Mouse (Mus musculus): ENCODE data around the gene Yod1. TPM values are rescaled to one million over a fixed set of nuclear protein-coding genes. Genes with fewer than 3 reads are reported as not detected.

Yod1 gene
- polyA plus RNA-seq (2014; fragmentation: Nextera tagmentation; extraction: Ambion mirVana): 13.5 and 17.1 TPM in 2 replicates

DNA sequence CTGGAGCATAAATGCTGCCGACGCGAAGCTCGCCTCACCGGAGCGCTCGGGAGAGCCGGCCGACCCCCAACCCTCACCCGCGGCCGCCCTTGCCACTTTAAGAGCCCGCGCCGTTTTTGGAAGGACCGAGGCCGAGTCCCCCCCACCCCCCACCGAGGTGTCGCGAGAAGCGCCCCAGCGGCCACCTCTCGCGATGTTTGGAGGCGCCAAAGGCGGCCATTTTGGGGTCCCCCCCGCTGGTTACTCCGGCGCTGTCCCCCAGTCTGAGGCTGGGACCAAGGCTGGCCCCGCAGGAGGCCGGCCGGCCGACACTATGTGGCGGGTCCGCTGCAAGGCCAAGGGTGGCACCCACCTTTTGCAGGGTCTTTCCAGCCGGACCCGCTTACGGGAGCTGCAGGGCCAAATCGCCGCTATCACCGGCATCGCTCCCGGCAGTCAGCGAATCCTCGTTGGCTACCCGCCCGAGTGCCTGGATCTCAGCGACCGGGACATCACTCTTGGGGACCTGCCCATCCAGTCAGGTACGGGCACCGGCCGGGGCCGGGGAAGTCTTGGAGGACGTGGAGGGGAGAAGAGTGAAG is at the start of gene Yod1:
Gene Yod1, plus strand, starts transcription at position 37 of the 581 bp plus-strand sequence.
- Histone ChIP-seq H3K36me3 (ENCODE audit: control insufficient read depth, insufficient read depth, low read length) (no peaks in the 10 kb centered on the region), H3K4me2 (ENCODE audit: low read depth, low read length, severe bottlenecking) (peak within 1 kb of the TSS; percentile 92), H3K27ac (ENCODE audit: low read depth, low read length) (peak within 1 kb of the TSS; percentile 58), H3K4me3 (ENCODE audit: low read depth, low read length) (peak within 1 kb of the TSS; percentile 83), H3K9me3 (ENCODE audit: control insufficient read depth, low read length) (no peaks in the 10 kb centered on the region), H3K27me3 (ENCODE audit: control insufficient read depth, insufficient read depth, low read length) (no peaks in the 10 kb centered on the region), H3K9ac (ENCODE audit: low read length) (peak within 1 kb of the TSS; percentile 96), H3K4me1 (replicated peaks; ENCODE audit: control insufficient read depth, insufficient read depth, low read length) (peaks cover 3% of the 10 kb centered on the region; the same call in 1 of the 2 replicates)
- under 1% methylated on average over 54 of the region's 54 CpGs for WGBS
- peak; percentile 96 for DNase-seq (ENCODE audit: low spot score)
- peak; percentile 84 for ATAC-seq (replicated peaks; ENCODE audit: low FRiP score)

DNA sequence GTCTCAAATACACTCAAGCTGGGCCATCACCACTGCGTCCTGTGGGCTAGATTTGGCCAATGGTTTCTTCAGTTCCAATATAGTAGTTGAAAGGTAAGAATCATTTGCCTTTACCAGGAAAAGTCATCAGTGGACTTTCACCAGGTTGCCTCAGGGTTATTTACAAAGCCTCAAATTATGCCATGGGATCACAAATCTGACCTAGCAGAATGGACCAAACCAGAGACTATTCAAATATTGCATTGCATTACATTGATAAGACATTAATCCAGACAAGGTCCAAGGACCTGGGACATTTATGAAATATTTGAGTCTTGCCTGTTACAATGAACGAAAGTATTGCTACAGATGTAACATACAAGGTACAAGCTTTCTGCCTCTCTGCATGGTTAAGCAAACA is 38.6 kb upstream of the Yod1 start:
- Histone ChIP-seq H3K27me3 (ENCODE audit: control insufficient read depth, insufficient read depth, low read length) (no peaks in the 10 kb centered on the region), H3K4me1 (replicated peaks; ENCODE audit: control insufficient read depth, insufficient read depth, low read length) (no peaks in the 10 kb centered on the region), H3K36me3 (ENCODE audit: control insufficient read depth, insufficient read depth, low read length) (no peaks in the 10 kb centered on the region), H3K9ac (ENCODE audit: low read length) (no peak overlapping the region), H3K4me3 (ENCODE audit: low read depth, low read length) (no peak overlapping the region), H3K4me2 (ENCODE audit: low read depth, low read length, severe bottlenecking) (no peak overlapping the region), H3K9me3 (ENCODE audit: control insufficient read depth, low read length) (no peaks in the 10 kb centered on the region), H3K27ac (ENCODE audit: low read depth, low read length) (no peak overlapping the region)
- DNase-seq (ENCODE audit: low spot score): no peak
- ATAC-seq (replicated peaks; ENCODE audit: low FRiP score): no peak
- WGBS: 84% methylated on average over 2 of the region's 2 CpGs

DNA sequence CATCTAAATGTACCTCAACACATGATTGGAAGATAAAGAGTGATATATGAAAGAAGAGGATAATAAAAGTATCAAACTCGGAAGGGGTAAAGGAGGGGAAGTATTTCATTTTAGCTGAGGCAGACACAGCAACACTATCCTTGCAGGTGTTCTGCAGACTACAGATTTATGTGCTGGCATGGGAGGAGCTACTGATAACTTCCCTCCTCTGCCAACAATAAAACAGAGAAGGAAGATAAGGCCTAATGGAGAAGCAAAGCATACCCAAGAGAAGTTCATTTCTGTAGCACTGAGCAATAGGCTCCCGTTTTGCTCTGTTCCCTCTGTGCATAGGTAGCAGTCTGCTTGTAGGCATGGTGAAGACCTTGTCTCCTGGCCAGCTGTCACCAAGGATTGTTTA is 36.1 kb upstream of the Yod1 start:
- Histone ChIP-seq H3K9ac (ENCODE audit: low read length) (no peak overlapping the region), H3K4me1 (replicated peaks; ENCODE audit: control insufficient read depth, insufficient read depth, low read length) (no peaks in the 10 kb centered on the region), H3K4me3 (ENCODE audit: low read depth, low read length) (no peak overlapping the region), H3K27me3 (ENCODE audit: control insufficient read depth, insufficient read depth, low read length) (no peaks in the 10 kb centered on the region), H3K36me3 (ENCODE audit: control insufficient read depth, insufficient read depth, low read length) (no peaks in the 10 kb centered on the region), H3K9me3 (ENCODE audit: control insufficient read depth, low read length) (no peaks in the 10 kb centered on the region), H3K4me2 (ENCODE audit: low read depth, low read length, severe bottlenecking) (no peak overlapping the region), H3K27ac (ENCODE audit: low read depth, low read length) (no peak overlapping the region)
- 91% methylated on average over 2 of the region's 2 CpGs for WGBS
- no peak for ATAC-seq (replicated peaks; ENCODE audit: low FRiP score)
- DNase-seq (ENCODE audit: low spot score): no peak

DNA sequence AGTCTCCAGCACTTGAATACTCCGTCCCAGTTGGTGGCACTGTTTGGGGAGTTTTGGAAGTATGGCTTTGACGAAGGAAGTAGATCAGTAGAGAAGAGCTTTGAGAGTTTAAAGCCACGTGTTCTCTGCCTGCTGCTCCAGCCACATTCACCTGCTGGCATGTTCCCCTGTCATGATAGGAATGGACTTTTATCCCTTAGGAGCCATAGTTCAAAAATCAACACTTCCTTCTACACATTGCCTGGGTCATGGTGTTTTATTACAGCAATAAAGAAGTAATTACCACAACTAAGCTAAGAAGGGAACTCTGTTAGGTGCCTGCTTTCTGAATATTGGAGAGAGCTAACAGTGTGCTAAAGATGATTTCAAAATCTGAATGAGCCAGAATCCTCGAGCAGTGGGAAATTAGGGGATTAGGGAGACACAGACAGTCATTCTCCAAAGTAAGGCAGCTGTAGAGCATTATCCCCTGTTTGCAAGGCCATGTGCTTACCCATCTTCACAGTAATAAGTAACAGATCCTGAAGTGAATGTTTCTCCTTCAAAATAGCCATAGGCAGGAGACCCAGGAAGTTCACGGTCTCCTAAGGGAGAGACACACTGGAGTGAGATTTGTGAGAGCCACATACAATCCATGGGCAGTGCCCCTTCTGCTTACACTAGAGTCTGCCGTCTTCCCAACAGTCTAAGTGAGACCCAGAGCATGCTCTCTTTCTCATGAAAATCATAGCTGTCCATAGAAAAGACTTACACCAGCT is 35.3 kb upstream of the Yod1 start:
- Histone ChIP-seq H3K27ac (ENCODE audit: low read depth, low read length) (no peak overlapping the region), H3K4me3 (ENCODE audit: low read depth, low read length) (no peak overlapping the region), H3K9me3 (ENCODE audit: control insufficient read depth, low read length) (no peaks in the 10 kb centered on the region), H3K27me3 (ENCODE audit: control insufficient read depth, insufficient read depth, low read length) (no peaks in the 10 kb centered on the region), H3K4me2 (ENCODE audit: low read depth, low read length, severe bottlenecking) (no peak overlapping the region), H3K4me1 (replicated peaks; ENCODE audit: control insufficient read depth, insufficient read depth, low read length) (no peaks in the 10 kb centered on the region), H3K36me3 (ENCODE audit: control insufficient read depth, insufficient read depth, low read length) (no peaks in the 10 kb centered on the region), H3K9ac (ENCODE audit: low read length) (no peak overlapping the region)
- DNase-seq (ENCODE audit: low spot score) (no peak), ATAC-seq (replicated peaks; ENCODE audit: low FRiP score) (no peak)
- WGBS: 75% methylated on average over 6 of the region's 6 CpGs

DNA sequence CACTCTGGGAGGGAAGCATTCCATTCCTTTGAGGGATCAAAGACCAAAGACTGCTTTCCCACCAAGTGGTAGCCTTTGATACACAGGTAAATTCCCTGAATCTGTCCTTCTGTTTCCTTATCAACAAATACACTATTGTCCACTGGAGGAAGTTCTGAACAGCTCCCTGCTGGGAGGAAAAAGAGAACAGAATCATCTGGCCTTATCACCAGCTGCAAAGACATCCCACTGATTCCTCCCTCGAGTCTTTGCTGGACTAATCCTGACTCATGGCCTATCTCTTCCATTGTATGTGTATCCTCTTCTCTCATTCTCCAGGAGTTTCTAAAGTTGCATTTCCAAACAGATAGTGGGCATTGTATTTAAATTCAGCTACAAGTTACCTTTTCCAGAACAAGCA is 33.2 kb upstream of the Yod1 start:
- H3K4me1 ChIP-seq (replicated peaks; ENCODE audit: control insufficient read depth, insufficient read depth, low read length): no peaks in the 10 kb centered on the region
- H3K9me3 ChIP-seq (ENCODE audit: control insufficient read depth, low read length): no peaks in the 10 kb centered on the region
- no peak for ATAC-seq (replicated peaks; ENCODE audit: low FRiP score)
- no peaks in the 10 kb centered on the region for H3K36me3 ChIP-seq (ENCODE audit: control insufficient read depth, insufficient read depth, low read length)
- H3K27me3 ChIP-seq (ENCODE audit: control insufficient read depth, insufficient read depth, low read length): no peaks in the 10 kb centered on the region
- 36% methylated on average over 1 of the region's 1 CpGs for WGBS
- no peak overlapping the region for H3K4me3 ChIP-seq (ENCODE audit: low read depth, low read length)
- no peak overlapping the region for H3K4me2 ChIP-seq (ENCODE audit: low read depth, low read length, severe bottlenecking)
- H3K27ac ChIP-seq (ENCODE audit: low read depth, low read length): no peak overlapping the region
- no peak overlapping the region for H3K9ac ChIP-seq (ENCODE audit: low read length)
- no peak for DNase-seq (ENCODE audit: low spot score)

DNA sequence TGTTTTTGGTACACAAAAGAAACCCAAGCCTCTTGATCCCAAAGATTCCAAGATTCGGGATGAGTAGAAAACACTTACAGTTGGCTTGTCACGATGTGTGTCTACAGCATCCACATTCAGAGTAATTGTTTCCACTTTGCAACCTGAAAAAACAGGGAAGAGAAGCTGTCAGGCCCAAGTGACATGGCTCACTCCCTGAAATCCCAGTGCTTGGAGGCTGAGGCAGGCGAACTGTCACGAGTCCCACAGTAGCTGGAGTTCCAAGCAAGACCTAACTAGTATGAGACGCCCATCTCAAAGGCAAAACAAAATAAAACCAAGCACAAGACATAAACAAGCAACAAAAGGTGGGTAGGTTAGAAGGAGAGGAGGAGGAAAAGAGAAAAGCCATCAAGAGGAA is 18.5 kb upstream of the Yod1 start:
- no peak for ATAC-seq (replicated peaks; ENCODE audit: low FRiP score)
- no peaks in the 10 kb centered on the region for H3K4me1 ChIP-seq (replicated peaks; ENCODE audit: control insufficient read depth, insufficient read depth, low read length)
- no peaks in the 10 kb centered on the region for H3K27me3 ChIP-seq (ENCODE audit: control insufficient read depth, insufficient read depth, low read length)
- WGBS: 93% methylated on average over 5 of the region's 5 CpGs
- H3K36me3 ChIP-seq (ENCODE audit: control insufficient read depth, insufficient read depth, low read length): no peaks in the 10 kb centered on the region; the same call in 1 of the 2 replicates
- H3K9ac ChIP-seq (ENCODE audit: low read length): no peak overlapping the region
- H3K4me2 ChIP-seq (ENCODE audit: low read depth, low read length, severe bottlenecking): no peak overlapping the region
- no peaks in the 10 kb centered on the region for H3K9me3 ChIP-seq (ENCODE audit: control insufficient read depth, low read length)
- DNase-seq (ENCODE audit: low spot score): no peak
- H3K27ac ChIP-seq (ENCODE audit: low read depth, low read length): no peak overlapping the region
- H3K4me3 ChIP-seq (ENCODE audit: low read depth, low read length): no peak overlapping the region

DNA sequence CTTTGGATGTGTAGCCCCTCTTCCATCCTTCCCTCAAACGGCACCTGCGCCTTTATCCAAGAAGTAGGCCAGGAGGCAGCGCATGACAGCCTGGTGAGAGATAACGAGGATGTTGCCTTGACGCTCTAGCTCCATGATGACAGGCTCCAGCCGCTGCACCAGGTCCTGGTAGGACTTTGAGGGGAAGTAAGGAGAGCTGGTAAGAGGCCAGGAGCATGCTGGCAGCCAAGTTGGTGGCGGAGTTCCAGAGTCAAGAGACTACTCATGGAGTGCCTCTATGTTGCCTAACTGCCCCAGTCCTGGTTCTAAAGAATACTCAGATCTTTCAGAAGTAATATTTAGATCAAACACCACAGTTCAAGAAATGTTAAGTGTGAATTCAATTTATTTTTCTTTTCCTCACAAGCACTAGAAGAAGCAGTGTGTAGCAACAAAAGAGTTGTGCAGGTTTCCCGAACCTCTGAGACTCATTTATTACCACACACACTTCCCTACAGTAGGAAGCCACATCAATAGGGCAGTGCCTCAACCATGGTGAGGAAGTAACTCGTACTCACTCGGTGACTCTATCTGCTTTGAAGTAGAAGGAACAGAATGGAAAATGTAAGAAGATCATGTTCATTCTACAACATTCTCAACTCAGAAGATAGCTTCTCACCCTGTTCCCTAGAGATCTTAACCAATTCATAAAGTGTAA is 17.0 kb upstream of the Yod1 start:
- Histone ChIP-seq H3K9ac (ENCODE audit: low read length) (no peak overlapping the region), H3K27me3 (ENCODE audit: control insufficient read depth, insufficient read depth, low read length) (no peaks in the 10 kb centered on the region), H3K9me3 (ENCODE audit: control insufficient read depth, low read length) (no peaks in the 10 kb centered on the region), H3K4me2 (ENCODE audit: low read depth, low read length, severe bottlenecking) (no peak overlapping the region), H3K4me3 (ENCODE audit: low read depth, low read length) (no peak overlapping the region), H3K27ac (ENCODE audit: low read depth, low read length) (no peak overlapping the region), H3K36me3 (ENCODE audit: control insufficient read depth, insufficient read depth, low read length) (no peaks in the 10 kb centered on the region; the same call in 1 of the 2 replicates), H3K4me1 (replicated peaks; ENCODE audit: control insufficient read depth, insufficient read depth, low read length) (no peaks in the 10 kb centered on the region)
- DNase-seq (ENCODE audit: low spot score) (no peak), ATAC-seq (replicated peaks; ENCODE audit: low FRiP score) (no peak)
- 90% methylated on average over 10 of the region's 10 CpGs for WGBS

DNA sequence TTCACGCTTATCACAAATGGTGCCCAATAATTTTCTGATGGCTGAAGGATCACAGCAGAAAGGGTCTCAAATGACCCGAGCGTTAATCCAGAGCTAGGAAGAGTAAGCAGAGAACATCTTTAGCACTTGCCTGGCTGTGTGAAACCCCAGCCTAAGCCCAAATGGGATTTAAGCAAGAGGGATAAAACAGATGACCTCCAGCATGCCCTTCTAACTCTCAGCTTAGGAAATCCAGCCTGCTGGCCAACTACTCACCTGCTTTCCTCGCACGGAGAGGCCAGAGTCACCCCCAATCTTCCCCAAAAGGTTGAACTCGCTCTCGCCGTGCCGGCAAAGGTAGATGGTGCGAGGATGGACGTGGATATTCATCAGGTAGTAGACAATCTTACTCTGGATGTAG is 15.2 kb upstream of the Yod1 start:
- no peaks in the 10 kb centered on the region for H3K27me3 ChIP-seq (ENCODE audit: control insufficient read depth, insufficient read depth, low read length)
- no peaks in the 10 kb centered on the region for H3K4me1 ChIP-seq (replicated peaks; ENCODE audit: control insufficient read depth, insufficient read depth, low read length)
- DNase-seq (ENCODE audit: low spot score) (no peak), ATAC-seq (replicated peaks; ENCODE audit: low FRiP score) (no peak)
- H3K9ac ChIP-seq (ENCODE audit: low read length): no peak overlapping the region
- H3K4me3 ChIP-seq (ENCODE audit: low read depth, low read length): no peak overlapping the region
- 95% methylated on average over 11 of the region's 11 CpGs for WGBS
- H3K4me2 ChIP-seq (ENCODE audit: low read depth, low read length, severe bottlenecking): no peak overlapping the region
- H3K9me3 ChIP-seq (ENCODE audit: control insufficient read depth, low read length): no peaks in the 10 kb centered on the region
- no peaks in the 10 kb centered on the region; the same call in 1 of the 2 replicates for H3K36me3 ChIP-seq (ENCODE audit: control insufficient read depth, insufficient read depth, low read length)
- H3K27ac ChIP-seq (ENCODE audit: low read depth, low read length): no peak overlapping the region

Measured in forebrain, embryonic 11.5 days (tissue).